Mouse (Mus musculus): ENCODE measurements at regions not wholly inside any gene's neighbourhood (a gene's known extent, or its start where the extent isn't known, plus 50 kb on each side); places are given as distances from the start of the nearest gene placed in this dataset.

- DNase-seq = no peak
Measured at GRCm38 (mm10) chr12:112387836-112388235, 101.4 kb upstream of the A530016L24Rik start.

GRCm38 (mm10) chr12:112395909-112396308 is 93.3 kb upstream of the A530016L24Rik start:
- no peak for DNase-seq

DNA sequence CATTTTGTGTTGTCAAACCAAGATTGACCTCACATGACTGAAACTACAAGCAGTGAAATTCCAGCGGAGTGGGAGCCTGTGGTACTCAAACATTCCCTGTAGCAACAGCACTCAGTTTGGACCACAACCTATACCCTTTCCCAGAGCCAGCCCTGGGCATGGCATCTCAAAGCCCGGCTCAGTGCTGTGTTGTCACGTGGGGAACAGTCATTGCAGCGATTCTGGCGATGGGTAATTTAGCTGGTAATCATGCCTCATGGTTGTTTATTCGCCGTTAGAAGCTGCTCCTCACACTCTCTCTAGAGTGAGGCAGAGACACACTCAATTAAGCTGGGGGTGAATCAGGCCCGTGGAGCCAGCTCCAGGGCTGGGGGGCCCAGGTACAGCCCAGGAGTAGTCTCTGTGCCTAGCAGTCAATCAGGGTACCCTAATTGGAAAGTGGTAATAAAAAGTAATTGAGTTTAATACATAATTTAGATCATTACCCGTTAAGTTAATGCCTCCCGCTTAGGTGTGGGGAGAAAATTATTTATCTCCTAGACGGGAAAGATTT is 85.5 kb upstream of the A530016L24Rik start:
- no peak for DNase-seq

DNA sequence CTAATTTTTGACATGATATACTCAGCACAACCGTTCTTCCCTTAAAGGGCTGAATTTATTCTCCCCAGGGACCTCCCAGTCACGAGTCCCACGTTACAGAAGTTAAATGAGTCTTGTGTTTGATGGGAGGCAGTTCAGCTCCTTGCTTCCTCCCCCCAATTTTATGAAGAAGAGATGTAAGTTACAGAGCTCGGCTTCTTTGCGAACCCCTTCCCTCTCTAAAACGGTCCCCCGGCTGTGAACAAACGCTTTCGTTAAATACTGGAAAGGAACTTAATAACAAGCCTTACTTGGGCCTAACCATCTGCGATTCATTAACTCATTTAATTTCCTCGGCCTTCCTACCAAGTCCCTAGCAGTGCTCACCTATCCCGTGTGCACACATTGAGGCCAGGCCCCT is 84.9 kb upstream of the A530016L24Rik start:
- no peak for DNase-seq

DNA sequence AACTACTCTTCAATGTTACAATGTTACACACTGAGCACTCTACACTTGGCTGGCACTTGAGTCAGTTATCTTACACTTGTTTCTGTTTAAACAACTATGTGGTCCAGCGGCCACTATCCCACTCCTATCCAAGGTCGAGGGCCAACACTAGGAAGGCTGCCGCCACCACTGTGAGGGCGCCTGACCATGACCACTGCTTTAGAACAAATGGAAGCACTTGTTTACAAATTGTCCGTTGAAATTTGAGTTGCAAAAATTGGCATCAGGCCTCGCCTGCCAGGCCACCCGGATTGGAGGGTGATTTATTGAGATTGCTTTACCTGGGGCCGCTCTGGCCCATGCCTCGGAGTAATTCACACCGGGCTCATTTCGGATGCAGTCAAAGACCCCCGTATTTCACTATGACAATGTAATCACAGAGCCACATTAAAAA is 83.5 kb upstream of the A530016L24Rik start:
- no peak for DNase-seq

GRCm38 (mm10) chr12:112411612-112412350 is 77.5 kb upstream of the A530016L24Rik start:
- DNase-seq = no peak

- no peak for DNase-seq
Measured at GRCm38 (mm10) chr12:112412351-112412697, 76.9 kb upstream of the A530016L24Rik start.

- no peak for DNase-seq
Measured at GRCm38 (mm10) chr12:112415926-112416473, 73.2 kb upstream of the A530016L24Rik start.

- DNase-seq = peak; percentile 19
Measured at GRCm38 (mm10) chr12:112416537-112416936, 72.7 kb upstream of the A530016L24Rik start.

GRCm38 (mm10) chr12:112418636-112419035 is 70.6 kb upstream of the A530016L24Rik start:
- DNase-seq = no peak

- DNase-seq = no peak
Measured at GRCm38 (mm10) chr12:112422177-112422576, 67.1 kb upstream of the A530016L24Rik start.

GRCm38 (mm10) chr12:112424150-112424549 is 65.1 kb upstream of the A530016L24Rik start:
- DNase-seq = no peak

DNA sequence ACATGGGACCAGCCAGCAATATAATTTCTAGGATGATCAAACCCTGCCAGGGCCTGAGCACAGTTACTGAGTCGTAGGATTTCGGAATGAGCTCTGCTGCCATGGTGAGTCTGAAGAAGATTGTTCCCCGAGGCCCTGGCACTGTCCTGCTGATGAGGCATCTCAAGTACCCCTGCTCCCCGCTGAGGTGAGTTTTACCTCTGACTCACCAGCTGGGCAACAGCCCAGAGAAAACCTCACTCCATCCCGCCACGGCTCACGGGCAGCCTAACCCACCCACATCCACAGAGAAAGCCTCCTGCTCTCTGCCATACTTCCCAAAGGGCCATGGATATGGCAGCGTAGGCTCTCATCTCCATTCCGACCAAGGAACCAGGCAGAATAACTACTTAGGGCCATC is 62.6 kb upstream of the A530016L24Rik start:
- no peak for DNase-seq

- peak; percentile 30 for DNase-seq
Measured at GRCm38 (mm10) chr12:112430104-112430846, 59.0 kb upstream of the A530016L24Rik start.

DNA sequence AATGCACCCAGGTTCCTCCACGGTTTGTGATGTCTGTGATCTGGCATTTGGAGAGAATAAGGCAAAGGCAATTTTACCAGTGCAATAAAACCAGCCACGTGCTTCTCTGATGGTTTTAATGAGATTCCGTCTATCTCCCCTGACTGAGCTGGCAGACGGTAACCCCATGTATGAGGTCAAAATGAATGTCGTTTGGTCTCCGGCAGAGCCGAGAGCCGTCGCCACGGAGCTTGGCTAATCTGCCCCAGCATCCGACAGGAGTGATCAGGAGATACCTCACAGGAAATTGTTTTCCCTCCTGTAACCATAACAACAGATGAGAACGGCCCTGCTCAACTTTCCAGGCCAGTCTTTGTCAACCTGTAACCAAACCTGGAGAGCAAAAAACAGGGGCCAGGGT is 55.9 kb upstream of the A530016L24Rik start:
- DNase-seq = no peak

DNA sequence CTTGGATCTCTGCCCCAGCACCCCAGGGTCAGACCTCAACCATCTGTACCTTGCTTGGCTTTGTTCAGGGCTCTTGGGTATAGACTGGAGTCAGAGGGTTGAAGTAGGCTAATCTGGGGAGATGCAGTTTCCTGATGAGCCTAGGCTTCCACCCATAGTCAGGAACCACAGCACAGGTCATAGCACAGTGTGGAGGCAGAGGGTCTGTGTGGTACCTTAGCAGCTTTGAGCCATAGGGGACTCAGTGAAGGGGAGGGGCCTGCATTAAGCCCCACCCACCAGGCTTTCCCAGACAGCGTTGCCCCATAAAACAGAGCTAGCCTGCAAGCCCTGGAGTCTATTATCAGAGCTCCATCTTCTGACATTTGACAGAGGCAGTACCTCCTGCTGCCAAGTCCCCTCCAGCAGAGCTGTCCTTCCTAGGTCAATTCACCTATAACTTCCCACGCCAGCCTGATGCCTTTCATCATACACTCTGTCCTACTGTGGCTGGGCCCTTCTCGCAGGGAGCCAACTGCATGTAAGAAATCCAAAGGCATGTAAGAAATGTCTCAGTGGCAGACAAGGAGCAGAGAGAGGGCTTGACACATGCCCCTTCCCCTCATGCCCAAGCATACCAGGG is 54.5 kb upstream of the A530016L24Rik start:
- DNase-seq = no peak

DNA sequence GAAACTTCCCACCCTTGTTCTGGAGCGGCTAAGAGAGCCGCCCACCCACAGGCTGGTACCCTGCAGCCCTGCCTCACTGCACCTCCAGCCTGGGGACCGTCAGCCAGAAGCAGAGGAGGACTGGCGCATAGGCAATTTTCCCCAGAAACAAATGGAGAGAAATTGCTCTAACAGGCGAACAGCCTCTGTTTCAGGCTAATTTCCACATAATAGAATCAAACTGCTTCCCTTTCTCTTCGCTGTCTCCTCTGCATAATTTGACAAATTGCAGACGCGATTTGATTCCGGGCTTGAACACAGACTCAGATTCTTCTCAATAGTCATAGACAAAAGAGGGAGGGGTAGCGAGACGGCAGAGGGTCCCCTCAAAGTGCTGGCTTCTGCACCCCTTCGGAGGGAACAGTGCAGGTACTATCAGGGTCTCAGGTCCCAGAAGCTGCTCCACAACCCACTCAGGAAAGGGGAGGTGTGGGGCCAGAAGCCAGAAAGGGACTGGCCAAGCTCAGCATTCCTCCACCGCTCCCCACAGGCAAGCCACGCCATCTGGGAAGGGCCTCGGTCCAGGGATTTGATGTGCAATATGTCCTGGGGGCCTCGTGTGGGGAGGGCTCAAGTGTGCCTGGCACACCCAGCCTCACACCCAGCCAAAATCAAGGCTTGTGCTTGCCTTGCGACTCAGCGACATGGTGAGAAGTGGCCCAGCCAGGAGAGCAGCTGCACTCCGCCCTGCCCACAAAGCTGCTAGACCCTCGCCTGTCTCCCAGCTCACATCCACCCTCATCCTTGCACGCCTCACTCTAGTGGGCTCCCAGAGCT is 53.7 kb upstream of the A530016L24Rik start:
- no peak for DNase-seq

- no peak for DNase-seq
Measured at GRCm38 (mm10) chr12:112437046-112437445, 52.2 kb upstream of the A530016L24Rik start.

DNA sequence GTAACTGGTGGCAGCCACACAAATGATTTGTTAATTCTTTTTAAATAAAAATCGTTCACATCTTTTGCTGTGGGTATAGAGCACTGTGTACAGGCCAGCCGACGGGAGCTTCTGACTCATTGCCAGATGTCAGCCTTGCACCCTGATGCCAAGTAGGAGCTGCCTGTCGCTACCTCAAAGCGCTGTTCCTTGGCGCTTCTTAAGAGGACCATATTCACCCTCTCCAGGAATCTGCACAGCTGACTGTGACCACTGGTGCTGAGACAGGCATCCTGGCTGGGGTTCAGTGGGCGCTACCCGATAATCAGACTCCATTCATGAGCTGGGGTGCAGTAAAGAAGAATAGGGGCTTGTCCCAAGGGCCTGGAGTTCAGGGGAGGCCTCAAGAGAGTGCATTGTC is 51.0 kb upstream of the A530016L24Rik start:
- no peak for DNase-seq
